Mouse (Mus musculus) limb, embryonic 14.5 days (tissue): ENCODE measurements at regions not wholly inside any gene's neighbourhood (a gene's known extent, or its start where the extent isn't known, plus 50 kb on each side); places are given as distances from the start of the nearest gene placed in this dataset.

Source experiments
- ATAC-seq: fragments of 200-750 bp; cut with Nextera tagmentation; 2 replicates; pipeline ENCODE4 v1.8.0; 2017; ENCODE audit warnings: low read depth, moderate number of reproducible peaks, moderate TSS enrichment; ENCODE audit not compliant: low FRiP score
- DNase-seq: peaks from one replicate; pipeline ENCODE4 v3.0.0-alpha.2; 2015; ENCODE audit warnings: low spot score
- H3K27ac ChIP-seq: fragments of 300-500 bp; sonication (generic); replicated peaks from 2 replicates; pipeline ENCODE4 v1.5.1; 2014; ENCODE audit warnings: low read depth, mild to moderate bottlenecking, low read length, moderate library complexity, mixed read lengths
- H3K27me3 ChIP-seq: fragments of 300-500 bp; sonication (generic); 2 replicates; pipeline ENCODE4 v1.6.1; 2014; ENCODE audit warnings: low read length, mixed read lengths; ENCODE audit not compliant: control insufficient read depth, insufficient read depth
- H3K36me3 ChIP-seq: fragments of 300-500 bp; sonication (generic); 2 replicates; pipeline ENCODE4 v1.6.1; 2014; ENCODE audit warnings: mild to moderate bottlenecking, low read length, moderate library complexity, mixed read lengths; ENCODE audit not compliant: control insufficient read depth, insufficient read depth
- H3K4me1 ChIP-seq: fragments of 300-500 bp; sonication (generic); 2 replicates; pipeline ENCODE4 v1.6.1; 2014; ENCODE audit warnings: antibody characterized with exemption, low read length, mixed read lengths; ENCODE audit not compliant: control insufficient read depth, insufficient read depth
- H3K4me2 ChIP-seq: fragments of 300-500 bp; sonication (generic); replicated peaks from 2 replicates; pipeline ENCODE4 v1.6.1; 2014; ENCODE audit warnings: low read depth, mild to moderate bottlenecking, low read length, moderate library complexity; ENCODE audit not compliant: severe bottlenecking
- H3K4me3 ChIP-seq: fragments of 300-500 bp; sonication (generic); replicated peaks from 2 replicates; pipeline ENCODE4 v1.5.1; 2014; ENCODE audit warnings: low read length
- H3K9ac ChIP-seq: fragments of 300-500 bp; sonication (generic); 2 replicates; pipeline ENCODE4 v1.6.1; 2014; ENCODE audit warnings: mild to moderate bottlenecking, low read depth, low read length, moderate library complexity; ENCODE audit not compliant: severe bottlenecking
- H3K9me3 ChIP-seq: fragments of 300-500 bp; sonication (generic); 2 replicates; pipeline ENCODE4 v1.6.1; 2016; ENCODE audit warnings: low read length; ENCODE audit not compliant: control insufficient read depth
- POLR2A ChIP-seq: fragments of 200-500 bp; IDR thresholded peaks from 2 replicates; pipeline ENCODE4 v1.8.0; 2012; ENCODE audit warnings: inconsistent platforms, mild to moderate bottlenecking, moderate library complexity, borderline replicate concordance; ENCODE audit not compliant: insufficient read depth, insufficient read length; ENCODE audit errors: extremely low read depth
- WGBS: fragments of 180-500 bp; shearing (Covaris S2); extraction: QIAGEN DNeasy Blood & Tissue Kit; methylation state at CpG from one replicate; pipeline ENCODE4 v1.1.7; 2014; 5-methylcytosine and 5-hydroxymethylcytosine counted together

GRCm38 (mm10) chr15:10838584-10839288, 113.4 kb upstream of the C1qtnf3 start:
- DNase-seq, result no peak
- no peak overlapping the region for H3K4me3 ChIP-seq
- no peaks in the 10 kb centered on the region for H3K9me3 ChIP-seq
- no peaks in the 10 kb centered on the region for H3K4me1 ChIP-seq
- TF ChIP-seq POLR2A, result no peak
- no peak overlapping the region for H3K27ac ChIP-seq
- no peaks in the 10 kb centered on the region for H3K36me3 ChIP-seq
- H3K4me2 ChIP-seq, result no peak overlapping the region
- no peaks in the 10 kb centered on the region for H3K27me3 ChIP-seq
- H3K9ac ChIP-seq, result no peak overlapping the region
- 95% methylated on average over 1 of the region's 1 CpGs for WGBS
- ATAC-seq, result no peak

GRCm38 (mm10) chr15:10840621-10841034, 111.5 kb upstream of the C1qtnf3 start:
- Histone ChIP-seq H3K9ac (no peak overlapping the region), H3K4me1 (no peaks in the 10 kb centered on the region), H3K9me3 (no peaks in the 10 kb centered on the region), H3K27ac (no peak overlapping the region), H3K4me3 (no peak overlapping the region), H3K36me3 (no peaks in the 10 kb centered on the region), H3K27me3 (no peaks in the 10 kb centered on the region), H3K4me2 (no peak overlapping the region)
- 75% methylated on average over 4 of the region's 4 CpGs for WGBS
- DNase-seq, result no peak
- no peak for TF ChIP-seq POLR2A
- ATAC-seq, result no peak

- H3K27ac ChIP-seq, result no peak overlapping the region
- ATAC-seq (no peak), DNase-seq (no peak)
- H3K4me1 ChIP-seq, result no peaks in the 10 kb centered on the region
- no peak for TF ChIP-seq POLR2A
- no peaks in the 10 kb centered on the region for H3K27me3 ChIP-seq
- no peak overlapping the region for H3K9ac ChIP-seq
- WGBS, result 55% methylated on average over 3 of the region's 3 CpGs
- H3K4me2 ChIP-seq, result no peak overlapping the region
- no peaks in the 10 kb centered on the region for H3K36me3 ChIP-seq
- no peak overlapping the region for H3K4me3 ChIP-seq
- no peaks in the 10 kb centered on the region for H3K9me3 ChIP-seq
Measured at GRCm38 (mm10) chr15:10843060-10843695, 109.0 kb upstream of the C1qtnf3 start.

GRCm38 (mm10) chr15:10846722-10847121, 105.4 kb upstream of the C1qtnf3 start:
- DNase-seq, result no peak
- Histone ChIP-seq H3K27ac (no peak overlapping the region), H3K9me3 (no peaks in the 10 kb centered on the region), H3K27me3 (no peaks in the 10 kb centered on the region), H3K9ac (no peak overlapping the region), H3K4me3 (no peak overlapping the region), H3K4me1 (no peaks in the 10 kb centered on the region), H3K4me2 (no peak overlapping the region), H3K36me3 (no peaks in the 10 kb centered on the region)
- no peak for ATAC-seq
- WGBS, result 91% methylated on average over 4 of the region's 4 CpGs
- TF ChIP-seq POLR2A, result no peak

GRCm38 (mm10) chr15:10864004-10864775, 87.9 kb upstream of the C1qtnf3 start:
- H3K4me3 ChIP-seq, result no peak overlapping the region
- peak overlapping the region; percentile 50; the same call in 1 of the 2 replicates for H3K27ac ChIP-seq
- no peak overlapping the region for H3K4me2 ChIP-seq
- H3K9me3 ChIP-seq, result no peaks in the 10 kb centered on the region
- ATAC-seq (peak; percentile 54), DNase-seq (peak; percentile 82)
- no peak for TF ChIP-seq POLR2A
- no peaks in the 10 kb centered on the region for H3K27me3 ChIP-seq
- WGBS, result 56% methylated on average over 7 of the region's 7 CpGs
- no peak overlapping the region for H3K9ac ChIP-seq
- H3K4me1 ChIP-seq, result peaks cover 25% of the 10 kb centered on the region
- no peaks in the 10 kb centered on the region for H3K36me3 ChIP-seq
